Mouse (Mus musculus) adrenal gland, postnatal 4 days (tissue): ENCODE results near the gene Acsm4. TPM values are rescaled to one million over a fixed set of nuclear protein-coding genes. Genes with fewer than 3 reads are reported as not detected.

Experiments used
- DNase-seq, 2 experiments: peaks; one replicate each; pipeline ENCODE4 v3.0.0; 2021 to 2022; ENCODE audit warnings: low spot score in 2 of 2, mixed read lengths in 2 of 2
- total RNA-seq, 2 experiments: library from RNA; stranded (reverse); gene quantifications; 2 replicates each; pipeline ENCODE4 v1.2.3; 2021

The Acsm4 gene
- total RNA-seq, 2 experiments from 2014 or later: not detected

- DNase-seq: no peak
Observed at GRCm38 (mm10) chr7:119762166-119762697, 72.4 kb downstream of the Acsm4 start.

Other genes starting within 250 kb of the Acsm4 start
- 10 to 100 TPM in 1 of 2 experiments, not detected in 1; 31.7 TPM for gene Gp2, start 230.7 kb upstream of the Acsm4 start, total RNA-seq
- 10 to 100 TPM in 1 of 2 experiments, under 1 TPM in 1; 0.51 to 16.2 TPM for gene Umod, start 210.7 kb upstream of the Acsm4 start, total RNA-seq
- gene Acsm5, start 170.6 kb upstream of the Acsm4 start, total RNA-seq: 1 to 10 TPM; 3.8 to 5.0 TPM
- under 1 TPM in 1 of 2 experiments, not detected in 1; 0.22 TPM for gene Pdilt, start 166.5 kb upstream of the Acsm4 start, total RNA-seq
- gene Acsm2, start 135.7 kb upstream of the Acsm4 start, total RNA-seq: 10 to 100 TPM in 1 of 2 experiments, under 1 TPM in 1; 0.87 to 15.2 TPM
- 1 to 10 TPM; 3.5 to 9.0 TPM for gene Acsm1, start 83.0 kb upstream of the Acsm4 start, total RNA-seq
- 10 to 100 TPM; 42.3 to 47.5 TPM for gene Thumpd1, start 30.8 kb downstream of the Acsm4 start, total RNA-seq
- 10 to 100 TPM; 12.9 to 13.5 TPM for gene Acsm3, start 70.9 kb downstream of the Acsm4 start, total RNA-seq
- 10 to 100 TPM; 12.4 to 13.6 TPM for gene Rexo5, start 104.0 kb downstream of the Acsm4 start, total RNA-seq
- gene Eri2, start 104.0 kb downstream of the Acsm4 start, total RNA-seq: 10 to 100 TPM; 12.9 to 13.6 TPM
- gene Lyrm1, start 205.8 kb downstream of the Acsm4 start, total RNA-seq: 1 to 10 TPM; 3.3 to 4.5 TPM
- gene Dcun1d3, start 206.3 kb downstream of the Acsm4 start, total RNA-seq: 10 to 100 TPM; 18.3 to 24.4 TPM